Mouse (Mus musculus): ENCODE measurements around the gene Cog6. TPM values are rescaled to one million over a fixed set of nuclear protein-coding genes. Genes with fewer than 3 reads are reported as not detected.

Gene Cog6
- polyA plus RNA-seq, 1 experiment from 2014 or later, result 52.0 TPM

DNA sequence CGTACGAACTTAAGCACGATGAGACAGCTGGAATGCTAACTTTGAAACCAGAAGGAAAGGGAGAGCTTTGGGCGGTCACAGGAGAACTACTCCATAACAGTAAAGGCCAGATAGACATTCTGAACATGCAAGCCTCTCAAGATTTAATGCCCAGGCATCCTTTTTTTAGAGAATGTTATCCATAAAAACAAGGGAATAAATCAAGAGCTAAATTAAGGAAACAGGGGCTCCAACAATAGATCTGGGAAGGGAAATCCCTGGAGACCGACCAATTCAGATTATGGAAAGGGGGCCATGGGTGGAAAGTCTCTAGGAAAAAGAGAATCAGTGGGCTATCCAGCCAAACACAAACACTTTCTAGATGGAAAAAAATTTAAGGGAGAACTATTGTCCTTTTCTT lies 68.2 kb downstream of the Cog6 start:
- H3K4me2 ChIP-seq (replicated peaks; ENCODE audit: low read depth, low read length), result no peak overlapping the region
- H3K36me3 ChIP-seq (ENCODE audit: control insufficient read depth, insufficient read depth, low read length), result no peaks in the 10 kb centered on the region
- H3K9me3 ChIP-seq (ENCODE audit: control insufficient read depth, low read length), result no peaks in the 10 kb centered on the region
- no peak overlapping the region for H3K27ac ChIP-seq (ENCODE audit: low read depth, low read length)
- ATAC-seq (ENCODE audit: low FRiP score, low TSS enrichment), result no peak
- H3K27me3 ChIP-seq (ENCODE audit: control insufficient read depth, insufficient read depth, low read length), result no peaks in the 10 kb centered on the region
- 60% methylated on average over 5 of the region's 5 CpGs for WGBS
- no peak overlapping the region for H3K9ac ChIP-seq (ENCODE audit: low read depth, low read length)
- H3K4me1 ChIP-seq (ENCODE audit: control insufficient read depth, insufficient read depth, low read length), result no peaks in the 10 kb centered on the region
- H3K4me3 ChIP-seq (ENCODE audit: low read length), result no peak overlapping the region

- Histone ChIP-seq H3K4me1 (ENCODE audit: control insufficient read depth, insufficient read depth, low read length) (no peaks in the 10 kb centered on the region), H3K4me3 (ENCODE audit: low read length) (no peak overlapping the region), H3K9ac (ENCODE audit: low read depth, low read length) (no peak overlapping the region), H3K9me3 (ENCODE audit: control insufficient read depth, low read length) (no peaks in the 10 kb centered on the region), H3K36me3 (ENCODE audit: control insufficient read depth, insufficient read depth, low read length) (no peaks in the 10 kb centered on the region), H3K27ac (ENCODE audit: low read depth, low read length) (no peak overlapping the region), H3K4me2 (replicated peaks; ENCODE audit: low read depth, low read length) (no peak overlapping the region), H3K27me3 (ENCODE audit: control insufficient read depth, insufficient read depth, low read length) (no peaks in the 10 kb centered on the region)
- 83% methylated on average over 5 of the region's 5 CpGs for WGBS
- ATAC-seq (ENCODE audit: low FRiP score, low TSS enrichment), result no peak
Measured at GRCm38 (mm10) chr3:52947444-52947843, 69.6 kb downstream of the Cog6 start.

- Histone ChIP-seq H3K9me3 (ENCODE audit: control insufficient read depth, low read length) (no peaks in the 10 kb centered on the region), H3K4me2 (replicated peaks; ENCODE audit: low read depth, low read length) (no peak overlapping the region; the same call in 1 of the 2 replicates), H3K36me3 (ENCODE audit: control insufficient read depth, insufficient read depth, low read length) (no peaks in the 10 kb centered on the region), H3K9ac (ENCODE audit: low read depth, low read length) (no peak overlapping the region), H3K27me3 (ENCODE audit: control insufficient read depth, insufficient read depth, low read length) (no peaks in the 10 kb centered on the region), H3K4me3 (ENCODE audit: low read length) (no peak overlapping the region), H3K27ac (ENCODE audit: low read depth, low read length) (no peak overlapping the region), H3K4me1 (ENCODE audit: control insufficient read depth, insufficient read depth, low read length) (no peaks in the 10 kb centered on the region)
- ATAC-seq (ENCODE audit: low FRiP score, low TSS enrichment), result no peak
- 52% methylated on average over 10 of the region's 10 CpGs for WGBS
Measured at GRCm38 (mm10) chr3:52940832-52941468, 76.1 kb downstream of the Cog6 start.

DNA sequence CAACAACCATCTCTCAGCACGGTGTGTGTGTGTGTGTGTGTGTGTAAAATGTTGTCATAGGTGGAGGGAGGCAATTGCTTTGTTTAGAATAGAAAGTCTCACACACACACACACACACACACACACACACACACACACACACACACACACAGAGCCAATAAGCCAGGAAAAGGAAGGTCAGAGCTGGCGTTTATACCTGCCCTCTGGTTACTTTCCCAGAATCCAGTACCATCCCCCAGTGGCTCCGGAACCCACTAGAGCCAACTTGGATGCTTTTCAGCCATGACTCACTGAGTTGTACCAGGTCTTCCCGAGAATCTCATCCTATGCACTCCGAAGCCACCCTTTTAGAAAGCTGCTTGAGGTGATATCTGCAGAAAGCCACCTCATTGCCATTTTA lies 78.6 kb downstream of the Cog6 start:
- Histone ChIP-seq H3K4me2 (replicated peaks; ENCODE audit: low read depth, low read length) (no peak overlapping the region), H3K9ac (ENCODE audit: low read depth, low read length) (no peak overlapping the region), H3K27ac (ENCODE audit: low read depth, low read length) (no peak overlapping the region), H3K36me3 (ENCODE audit: control insufficient read depth, insufficient read depth, low read length) (no peaks in the 10 kb centered on the region), H3K4me3 (ENCODE audit: low read length) (no peak overlapping the region), H3K9me3 (ENCODE audit: control insufficient read depth, low read length) (no peaks in the 10 kb centered on the region), H3K27me3 (ENCODE audit: control insufficient read depth, insufficient read depth, low read length) (no peaks in the 10 kb centered on the region), H3K4me1 (ENCODE audit: control insufficient read depth, insufficient read depth, low read length) (no peaks in the 10 kb centered on the region)
- no peak for ATAC-seq (ENCODE audit: low FRiP score, low TSS enrichment)
- WGBS, result 62% methylated on average over 5 of the region's 5 CpGs

GRCm38 (mm10) chr3:52937739-52938306 lies 79.2 kb downstream of the Cog6 start:
- no peaks in the 10 kb centered on the region for H3K27me3 ChIP-seq (ENCODE audit: control insufficient read depth, insufficient read depth, low read length)
- ATAC-seq (ENCODE audit: low FRiP score, low TSS enrichment), result no peak
- H3K4me1 ChIP-seq (ENCODE audit: control insufficient read depth, insufficient read depth, low read length), result no peaks in the 10 kb centered on the region
- no peaks in the 10 kb centered on the region for H3K9me3 ChIP-seq (ENCODE audit: control insufficient read depth, low read length)
- H3K36me3 ChIP-seq (ENCODE audit: control insufficient read depth, insufficient read depth, low read length), result no peaks in the 10 kb centered on the region
- no peak overlapping the region; the same call in 1 of the 2 replicates for H3K27ac ChIP-seq (ENCODE audit: low read depth, low read length)
- no peak overlapping the region for H3K9ac ChIP-seq (ENCODE audit: low read depth, low read length)
- H3K4me3 ChIP-seq (ENCODE audit: low read length), result no peak overlapping the region
- 55% methylated on average over 6 of the region's 6 CpGs for WGBS
- H3K4me2 ChIP-seq (replicated peaks; ENCODE audit: low read depth, low read length), result no peak overlapping the region

GRCm38 (mm10) chr3:52931956-52932355 lies 85.1 kb downstream of the Cog6 start:
- WGBS, result 94% methylated on average over 2 of the region's 2 CpGs

More at GRCm38 (mm10) chr3:52931956-52932355, 85.1 kb downstream of the Cog6 start:
- no peaks in the 10 kb centered on the region for H3K4me1 ChIP-seq (ENCODE audit: control insufficient read depth, insufficient read depth, low read length)
- ATAC-seq (ENCODE audit: low FRiP score, low TSS enrichment), result no peak
- H3K4me2 ChIP-seq (replicated peaks; ENCODE audit: low read depth, low read length), result no peak overlapping the region
- H3K36me3 ChIP-seq (ENCODE audit: control insufficient read depth, insufficient read depth, low read length), result no peaks in the 10 kb centered on the region
- H3K27me3 ChIP-seq (ENCODE audit: control insufficient read depth, insufficient read depth, low read length), result no peaks in the 10 kb centered on the region
- no peak overlapping the region for H3K27ac ChIP-seq (ENCODE audit: low read depth, low read length)
- H3K4me3 ChIP-seq (ENCODE audit: low read length), result no peak overlapping the region
- no peak overlapping the region for H3K9ac ChIP-seq (ENCODE audit: low read depth, low read length)
- H3K9me3 ChIP-seq (ENCODE audit: control insufficient read depth, low read length), result no peaks in the 10 kb centered on the region

Other genes starting within 250 kb of the Cog6 start
- 69.1 and 89.7 TPM in 2 replicates for gene Lhfp, start 24.3 kb upstream of the Cog6 start, polyA plus RNA-seq (2014; fragmentation: Nextera tagmentation; extraction: Ambion mirVana)